Mouse (Mus musculus) myocyte (in vitro differentiated cells): ENCODE measurements around the gene Dcp1a.

Experiments used
- E2F4 ChIP-seq: IDR thresholded peaks from one replicate; pipeline ENCODE4 v1.6.1; 2011; ENCODE audit warnings: mild to moderate bottlenecking, control low read depth, moderate library complexity; ENCODE audit not compliant: insufficient read depth
- MAX ChIP-seq: IDR thresholded peaks from one replicate; pipeline ENCODE4 v1.6.1; 2011; ENCODE audit warnings: low read depth, mild to moderate bottlenecking, control low read depth
- MYOD1 ChIP-seq, 3 experiments: IDR thresholded peaks; one replicate each; pipeline ENCODE4 v1.6.1; 2011; ENCODE audit warnings: control low read depth in 2 of 3, low read depth in 2 of 3, mild to moderate bottlenecking in 2 of 3, moderate library complexity in 1 of 3; ENCODE audit not compliant: insufficient read length in 2 of 3, control insufficient read depth in 1 of 3
- POLR2A ChIP-seq: IDR thresholded peaks from one replicate; pipeline ENCODE4 v1.6.1; 2011; ENCODE audit warnings: low read depth, mild to moderate bottlenecking, control low read depth, moderate library complexity; ENCODE audit not compliant: insufficient read length
- POLR2AphosphoS2 ChIP-seq: IDR thresholded peaks from one replicate; pipeline ENCODE4 v1.6.1; 2011; ENCODE audit warnings: low read depth, control low read depth; ENCODE audit not compliant: insufficient read length
- SRF ChIP-seq: IDR thresholded peaks from one replicate; pipeline ENCODE4 v1.6.1; 2011; ENCODE audit warnings: low read depth; ENCODE audit not compliant: control insufficient read depth, insufficient read length
- TCF3 ChIP-seq: IDR thresholded peaks from one replicate; pipeline ENCODE4 v1.6.1; 2011; ENCODE audit warnings: low read depth, control low read depth; ENCODE audit not compliant: insufficient read length
- USF1 ChIP-seq: IDR thresholded peaks from one replicate; pipeline ENCODE4 v1.6.1; 2011; ENCODE audit warnings: low read depth, mild to moderate bottlenecking, control low read depth, moderate library complexity

- no peak for TF ChIP-seq MAX
- TF ChIP-seq SRF, result no peak
- no peak for TF ChIP-seq TCF3
- TF ChIP-seq MYOD1 (IDR thresholded peaks at IDR 0.05; ENCODE audit: control insufficient read depth in 1 of 3, insufficient read length in 2 of 3, low read depth in 2 of 3), result no peak
- TF ChIP-seq E2F4, result no peak
- TF ChIP-seq POLR2A, result no peak
- TF ChIP-seq USF1, result no peak
- TF ChIP-seq POLR2AphosphoS2, result no peak
Observed at GRCm38 (mm10) chr14:30529454-30529853, 50.1 kb downstream of the Dcp1a start.
